Mouse (Mus musculus): ENCODE results near the gene Aqp9.

- TF ChIP-seq CTCF (IDR thresholded peaks at IDR 0.05; ENCODE audit: extremely low read depth, insufficient read depth, low read length) (no peak), POLR2A (IDR thresholded peaks at IDR 0.05; ENCODE audit: extremely low read depth, insufficient read depth, low read length) (no peak)
These were observed 29.5 kb downstream of the Aqp9 start for GRCm38 (mm10) chr9:71138936-71139335.

Data from cortical plate, adult 2 months (tissue).